Mouse (Mus musculus) CD4-positive naive resting alpha-beta T cell, adult 57 days (primary cell): Measurements from ENCODE around the gene Olfr938. TPM values are rescaled to one million over a fixed set of nuclear protein-coding genes. Genes with fewer than 3 reads are reported as not detected.

Experiments used
- total RNA-seq: library from RNA; stranded (reverse); gene quantifications from one replicate; pipeline ENCODE4 v1.2.4, GENCODE M21; 2023

Gene Olfr938
- not detected for total RNA-seq

DNA sequence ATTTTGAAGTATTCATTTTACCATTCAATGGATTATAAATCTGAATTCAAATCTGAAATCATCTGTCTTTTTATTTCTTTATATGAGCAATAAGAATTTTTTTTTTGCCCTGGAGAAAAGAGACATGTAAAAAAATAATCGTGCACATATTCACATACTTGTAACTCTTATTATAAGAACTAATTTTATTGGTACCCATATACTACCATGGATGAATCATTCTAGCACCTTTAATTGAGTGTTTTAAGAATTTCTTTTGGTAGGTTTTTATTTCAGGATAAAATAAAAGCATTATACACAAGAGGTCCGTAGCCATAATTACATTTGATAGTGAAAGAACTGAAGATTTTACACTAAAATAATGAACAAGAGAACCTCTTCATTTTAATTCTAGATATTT is at the start of gene Olfr938:
Gene Olfr938 (minus strand): TSS at position 101 of the 400 bp plus-strand sequence.

DNA sequence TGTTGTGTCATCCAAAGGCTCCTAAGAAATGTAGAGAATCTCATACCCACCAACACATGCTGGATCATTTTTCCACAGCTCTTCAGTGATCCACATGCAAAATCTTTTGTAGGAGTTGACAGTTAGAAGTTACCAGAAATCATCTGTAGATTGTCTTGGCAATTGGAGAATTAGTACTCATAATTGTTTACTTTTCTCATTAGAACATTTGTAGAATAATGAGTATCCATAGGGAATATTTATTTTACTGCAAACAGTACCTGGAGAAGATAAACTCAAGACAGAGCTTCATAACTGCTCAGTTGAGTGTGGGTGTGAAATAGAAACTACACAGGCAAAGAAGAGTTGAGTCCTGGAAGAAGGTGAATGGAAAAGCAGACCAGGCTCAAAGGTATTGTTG is 49.1 kb upstream of the Olfr938 start, which contains the start of gene Olfr27:
Gene Olfr27 (plus strand): TSS at position 301 of the 400 bp plus-strand sequence.

DNA sequence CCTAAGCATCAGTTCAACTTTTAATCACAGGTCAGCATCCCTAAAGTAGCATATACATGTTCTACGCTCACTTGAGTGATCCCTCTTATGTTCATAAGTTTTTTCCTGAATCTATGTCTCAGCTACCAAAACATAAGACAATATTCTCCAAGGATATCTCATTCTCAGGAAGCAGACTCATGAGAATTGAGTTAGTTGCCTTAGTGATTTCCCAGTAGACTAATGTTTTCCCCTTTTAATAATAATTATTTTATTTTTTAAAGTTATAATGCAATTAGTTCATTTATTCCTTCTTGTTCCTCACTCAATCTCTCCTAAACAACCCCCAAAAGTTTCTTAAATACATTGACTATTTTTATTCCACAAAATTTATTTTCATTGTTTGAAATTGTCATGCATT is 13.8 kb downstream of the Olfr938 start, which contains the start of gene Olfr937:
Gene Olfr937 (minus strand): TSS at position 101 of the 400 bp plus-strand sequence.

Other genes with a start within 250 kb of the Olfr938 start
- gene Olfr924, start 234.4 kb downstream of the Olfr938 start, total RNA-seq, result not detected
- gene Olfr26, start 223.8 kb downstream of the Olfr938 start, total RNA-seq, result not detected
- not detected for gene Olfr926, start 201.8 kb downstream of the Olfr938 start, total RNA-seq
- not detected for gene Olfr930, start 149.1 kb downstream of the Olfr938 start, total RNA-seq
- not detected for gene Olfr933, start 106.6 kb downstream of the Olfr938 start, total RNA-seq
- gene Olfr934, start 90.6 kb downstream of the Olfr938 start, total RNA-seq, result not detected
- not detected for gene Olfr935, start 79.2 kb downstream of the Olfr938 start, total RNA-seq
- not detected for gene Olfr146, start 55.5 kb downstream of the Olfr938 start, total RNA-seq
- gene Olfr937, start 13.9 kb downstream of the Olfr938 start, total RNA-seq, result not detected
- gene Olfr27, start 49.2 kb upstream of the Olfr938 start, total RNA-seq, result not detected
- gene Olfr943, start 87.4 kb upstream of the Olfr938 start, total RNA-seq, result not detected
- gene Olfr944, start 123.0 kb upstream of the Olfr938 start, total RNA-seq, result not detected
- gene Olfr1537, start 171.1 kb upstream of the Olfr938 start, total RNA-seq, result not detected
- gene Olfr945, start 197.9 kb upstream of the Olfr938 start, total RNA-seq, result not detected
- gene Olfr948, start 247.2 kb upstream of the Olfr938 start, total RNA-seq, result not detected